Mouse (Mus musculus) midbrain, postnatal 0 days (tissue): ENCODE results near the gene Ttll11. TPM values are rescaled to one million over a fixed set of nuclear protein-coding genes. Genes with fewer than 3 reads are reported as not detected.

ENCODE experiments used
- ATAC-seq: fragments of 200-750 bp; cut with Nextera tagmentation; 2 replicates; pipeline ENCODE4 v1.8.0; 2017; ENCODE audit warnings: moderate number of reproducible peaks, mild to moderate bottlenecking, moderate TSS enrichment, moderate library complexity; ENCODE audit not compliant: low FRiP score
- DNase-seq: peaks from one replicate; pipeline ENCODE4 v3.0.0-alpha.2; 2015; ENCODE audit warnings: low spot score
- H3K27ac ChIP-seq: fragments of 300-500 bp; sonication (generic); 2 replicates; pipeline ENCODE4 v1.5.1; 2014; ENCODE audit warnings: low read depth, mild to moderate bottlenecking, low read length, mixed read lengths
- H3K27me3 ChIP-seq: fragments of 300-500 bp; sonication (generic); 2 replicates; pipeline ENCODE4 v1.6.1; 2014; ENCODE audit warnings: low read length, control low read depth, mixed read lengths; ENCODE audit not compliant: insufficient read depth
- H3K36me3 ChIP-seq: fragments of 300-500 bp; sonication (generic); 2 replicates; pipeline ENCODE4 v1.6.1; 2014; ENCODE audit warnings: low read length, control low read depth, mixed read lengths; ENCODE audit not compliant: insufficient read depth
- H3K4me1 ChIP-seq: fragments of 300-500 bp; sonication (generic); 2 replicates; pipeline ENCODE4 v1.6.1; 2014; ENCODE audit warnings: mild to moderate bottlenecking, control low read depth, antibody characterized with exemption, low read length, mixed read lengths; ENCODE audit not compliant: insufficient read depth
- H3K4me2 ChIP-seq: fragments of 300-500 bp; sonication (generic); 2 replicates; pipeline ENCODE4 v1.6.1; 2014; ENCODE audit warnings: low read depth, mild to moderate bottlenecking, low read length, mixed read lengths; ENCODE audit not compliant: poor library complexity, severe bottlenecking
- H3K4me3 ChIP-seq: fragments of 300-500 bp; sonication (generic); 2 replicates; pipeline ENCODE4 v1.5.1; 2014; ENCODE audit warnings: low read depth, mild to moderate bottlenecking, low read length, moderate library complexity
- H3K9ac ChIP-seq: fragments of 300-500 bp; sonication (generic); replicated peaks from 2 replicates; pipeline ENCODE4 v1.6.1; 2014; ENCODE audit warnings: mild to moderate bottlenecking, low read length, moderate library complexity, mixed read lengths; ENCODE audit not compliant: poor library complexity, severe bottlenecking
- H3K9me3 ChIP-seq: fragments of 300-500 bp; sonication (generic); 2 replicates; pipeline ENCODE4 v1.6.1; 2016; ENCODE audit warnings: low read length, control low read depth
- CTCF ChIP-seq: IDR thresholded peaks from 2 replicates; pipeline ENCODE4 v1.5.1; 2016; ENCODE audit warnings: antibody characterized with exemption, mild to moderate bottlenecking
- WGBS: fragments of 180-500 bp; shearing (Covaris S2); extraction: QIAGEN DNeasy Blood & Tissue Kit; methylation state at CpG from one replicate; pipeline ENCODE4 v1.1.7; 2014; 5-methylcytosine and 5-hydroxymethylcytosine counted together
- polyA plus RNA-seq: library from polyadenylated mRNA; unstranded; fragments of >200 nt; fragmentation: Nextera tagmentation; extraction: Ambion mirVana; gene quantifications from 2 replicates; pipeline ENCODE4 v1.2.1, GENCODE M21; 2015
- total RNA-seq: library from RNA; depleted of rRNA; stranded (reverse); fragments of >200 nt; gene quantifications from 2 replicates; pipeline ENCODE4 v1.2.3, GENCODE M21; 2014

Ttll11 gene
- total and polyA plus RNA-seq, 2 experiments from 2014 or later = 7.8 to 15.8 TPM

- WGBS = 63% methylated on average over 4 of the region's 4 CpGs
- Histone ChIP-seq H3K4me1 (no peaks in the 10 kb centered on the region), H3K27me3 (no peaks in the 10 kb centered on the region), H3K9ac (no peak overlapping the region), H3K36me3 (no peaks in the 10 kb centered on the region), H3K4me3 (no peak overlapping the region), H3K4me2 (no peak overlapping the region), H3K9me3 (no peaks in the 10 kb centered on the region), H3K27ac (no peak overlapping the region)
- no peak for ATAC-seq
- DNase-seq = no peak
- no peak for TF ChIP-seq CTCF
Observed at GRCm38 (mm10) chr2:35944896-35945295, 34.8 kb downstream of the Ttll11 start.

- Histone ChIP-seq H3K27ac (no peak overlapping the region), H3K4me3 (no peak overlapping the region), H3K4me1 (no peaks in the 10 kb centered on the region), H3K36me3 (no peaks in the 10 kb centered on the region), H3K9ac (no peak overlapping the region), H3K4me2 (no peak overlapping the region), H3K27me3 (no peaks in the 10 kb centered on the region), H3K9me3 (no peaks in the 10 kb centered on the region)
- WGBS = 74% methylated on average over 9 of the region's 9 CpGs
- no peak for ATAC-seq
- DNase-seq = no peak
- no peak for TF ChIP-seq CTCF
Observed at GRCm38 (mm10) chr2:35942960-35943359, 36.8 kb downstream of the Ttll11 start.

GRCm38 (mm10) chr2:35935045-35935444, 44.7 kb downstream of the Ttll11 start:
- no peaks in the 10 kb centered on the region for H3K4me1 ChIP-seq
- no peak overlapping the region for H3K4me3 ChIP-seq
- no peak for TF ChIP-seq CTCF
- 79% methylated on average over 5 of the region's 5 CpGs for WGBS
- H3K36me3 ChIP-seq = no peaks in the 10 kb centered on the region
- ATAC-seq (no peak), DNase-seq (no peak)
- no peaks in the 10 kb centered on the region for H3K9me3 ChIP-seq
- no peaks in the 10 kb centered on the region for H3K27me3 ChIP-seq
- H3K27ac ChIP-seq = no peak overlapping the region
- no peak overlapping the region for H3K4me2 ChIP-seq
- no peak overlapping the region for H3K9ac ChIP-seq

- WGBS = 94% methylated on average over 13 of the region's 13 CpGs
- no peak for TF ChIP-seq CTCF
- no peak overlapping the region for H3K4me3 ChIP-seq
- H3K36me3 ChIP-seq = no peaks in the 10 kb centered on the region
- H3K27ac ChIP-seq = no peak overlapping the region
- no peak for DNase-seq
- no peak overlapping the region for H3K9ac ChIP-seq
- no peak for ATAC-seq
- no peak overlapping the region for H3K4me2 ChIP-seq
- no peaks in the 10 kb centered on the region for H3K4me1 ChIP-seq
- no peaks in the 10 kb centered on the region for H3K9me3 ChIP-seq
- no peaks in the 10 kb centered on the region for H3K27me3 ChIP-seq
Observed at GRCm38 (mm10) chr2:35933116-35933515, 46.6 kb downstream of the Ttll11 start.

- Histone ChIP-seq H3K9me3 (no peaks in the 10 kb centered on the region), H3K4me3 (no peak overlapping the region), H3K27me3 (no peaks in the 10 kb centered on the region), H3K4me1 (no peaks in the 10 kb centered on the region), H3K36me3 (no peaks in the 10 kb centered on the region), H3K9ac (no peak overlapping the region), H3K27ac (no peak overlapping the region), H3K4me2 (no peak overlapping the region)
- ATAC-seq (no peak), DNase-seq (no peak)
- TF ChIP-seq CTCF = peak; percentile 49
- 78% methylated on average over 3 of the region's 3 CpGs for WGBS
Observed at GRCm38 (mm10) chr2:35931619-35932018, 48.1 kb downstream of the Ttll11 start.

GRCm38 (mm10) chr2:35930498-35931149, 49.1 kb downstream of the Ttll11 start:
- WGBS = 36% methylated on average over 11 of the region's 11 CpGs

More at GRCm38 (mm10) chr2:35930498-35931149, 49.1 kb downstream of the Ttll11 start:
- Histone ChIP-seq H3K4me2 (no peak overlapping the region), H3K9me3 (no peaks in the 10 kb centered on the region), H3K36me3 (no peaks in the 10 kb centered on the region), H3K9ac (no peak overlapping the region), H3K27me3 (no peaks in the 10 kb centered on the region), H3K4me1 (no peaks in the 10 kb centered on the region), H3K4me3 (no peak overlapping the region), H3K27ac (no peak overlapping the region)
- peak; percentile 81 for DNase-seq
- ATAC-seq = no peak; the same call in 1 of the 2 replicates
- peak; percentile 93 for TF ChIP-seq CTCF
